Mouse (Mus musculus): ENCODE data around the gene Cdk11b.

GRCm38 (mm10) chr4:155578336-155579125, 46.1 kb upstream of the Cdk11b start:
- TF ChIP-seq CTCF (IDR thresholded peaks at IDR 0.05; ENCODE audit: low read depth, low read length) (no peak), GATA1 (IDR thresholded peaks at IDR 0.05; ENCODE audit: borderline replicate concordance, low read length) (no peak), TAL1 (conservative IDR thresholded peaks at IDR 0.05; ENCODE audit: low read depth, low read length) (no peak)

All from G1E (cell line).